Mouse (Mus musculus) heart, postnatal 0 days (tissue): ENCODE results near the gene Sept8. TPM values are rescaled to one million over a fixed set of nuclear protein-coding genes. Genes with fewer than 3 reads are reported as not detected.

ENCODE experiments used
- ATAC-seq: fragments of 200-750 bp; cut with Nextera tagmentation; 2 replicates; pipeline ENCODE4 v1.8.0; 2017; ENCODE audit warnings: low read depth, moderate number of reproducible peaks, moderate library complexity; ENCODE audit not compliant: insufficient read depth
- DNase-seq: peaks from one replicate; pipeline ENCODE4 v3.0.0-alpha.2; 2016; ENCODE audit warnings: low spot score
- H3K27ac ChIP-seq: fragments of 300-500 bp; sonication (generic); 2 replicates; pipeline ENCODE4 v1.5.1; 2014; ENCODE audit warnings: low read depth, mild to moderate bottlenecking
- H3K27me3 ChIP-seq: fragments of 300-500 bp; sonication (generic); 2 replicates; pipeline ENCODE4 v1.6.1; 2014; ENCODE audit warnings: low read length, mixed read lengths; ENCODE audit not compliant: control insufficient read depth, insufficient read depth
- H3K36me3 ChIP-seq: fragments of 300-500 bp; sonication (generic); replicated peaks from 2 replicates; pipeline ENCODE4 v1.6.1; 2014; ENCODE audit warnings: low read length, mixed read lengths; ENCODE audit not compliant: control insufficient read depth, insufficient read depth
- H3K4me1 ChIP-seq: fragments of 300-500 bp; sonication (generic); 2 replicates; pipeline ENCODE4 v1.6.1; 2014; ENCODE audit warnings: antibody characterized with exemption; ENCODE audit not compliant: control insufficient read depth, insufficient read depth
- H3K4me2 ChIP-seq: fragments of 300-500 bp; sonication (generic); 2 replicates; pipeline ENCODE4 v1.6.1; 2014; ENCODE audit warnings: low read depth, mild to moderate bottlenecking, low read length, moderate library complexity
- H3K4me3 ChIP-seq: fragments of 300-500 bp; sonication (generic); 2 replicates; pipeline ENCODE4 v1.5.1; 2014; ENCODE audit warnings: low read depth, low read length
- H3K9ac ChIP-seq: fragments of 300-500 bp; sonication (generic); replicated peaks from 2 replicates; pipeline ENCODE4 v1.6.1; 2014; ENCODE audit warnings: low read depth, low read length, mixed read lengths
- H3K9me3 ChIP-seq: fragments of 300-500 bp; sonication (generic); replicated peaks from 2 replicates; pipeline ENCODE4 v1.6.1; 2016; ENCODE audit warnings: low read length; ENCODE audit not compliant: control insufficient read depth
- CTCF ChIP-seq: IDR thresholded peaks from 2 replicates; pipeline ENCODE4 v1.5.1; 2016; ENCODE audit warnings: antibody characterized with exemption, control low read depth, low read depth
- EP300 ChIP-seq: IDR thresholded peaks from 2 replicates; pipeline ENCODE4 v1.6.1; 2016; ENCODE audit warnings: antibody characterized with exemption, low read depth
- WGBS: fragments of 180-500 bp; shearing (Covaris S2); extraction: QIAGEN DNeasy Blood & Tissue Kit; methylation state at CpG from one replicate; pipeline ENCODE4 v1.1.7; 2014; 5-methylcytosine and 5-hydroxymethylcytosine counted together
- polyA plus RNA-seq: library from polyadenylated mRNA; unstranded; fragments of >200 nt; fragmentation: Nextera tagmentation; extraction: Ambion mirVana; gene quantifications from 2 replicates; pipeline ENCODE4 v1.2.1, GENCODE M21; 2015
- total RNA-seq: library from RNA; depleted of rRNA; stranded (reverse); fragments of >200 nt; gene quantifications from 2 replicates; pipeline ENCODE4 v1.2.3, GENCODE M21; 2014; ENCODE audit warnings: low replicate concordance

Sept8 gene
- total and polyA plus RNA-seq, 2 experiments from 2014 or later: 11.5 to 47.1 TPM

DNA sequence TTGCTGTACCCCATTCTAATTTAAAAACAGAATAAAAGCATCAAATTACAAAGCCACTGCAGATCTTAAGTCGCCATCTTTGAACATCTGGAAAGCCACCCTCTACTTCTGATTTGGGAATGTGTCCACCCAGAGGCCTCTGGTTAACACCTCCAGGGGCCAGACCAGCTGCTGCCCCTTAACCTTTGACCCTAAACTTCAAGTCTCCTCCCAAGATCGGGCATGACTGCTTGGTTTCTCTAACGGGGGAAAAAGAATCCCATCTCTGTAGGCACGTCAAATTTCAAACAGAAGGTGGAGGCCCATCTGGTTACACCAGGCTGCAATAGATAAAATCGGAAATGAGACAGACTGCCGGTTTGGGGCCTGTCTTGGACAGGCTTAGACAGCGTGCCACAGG lies 41.2 kb upstream of the Sept8 start:
- Histone ChIP-seq H3K4me3 (no peak overlapping the region; the same call in 1 of the 2 replicates), H3K9me3 (no peaks in the 10 kb centered on the region), H3K4me2 (no peak overlapping the region), H3K9ac (no peak overlapping the region), H3K27me3 (peaks cover 59% of the 10 kb centered on the region), H3K4me1 (0 out of 2 replicates have a peak, but pooled peaks cover 10% of the 10 kb centered on the region), H3K36me3 (no peaks in the 10 kb centered on the region), H3K27ac (no peak overlapping the region)
- no peak for TF ChIP-seq CTCF
- no peak for TF ChIP-seq EP300
- DNase-seq: no peak
- 79% methylated on average over 7 of the region's 7 CpGs for WGBS
- no peak for ATAC-seq

DNA sequence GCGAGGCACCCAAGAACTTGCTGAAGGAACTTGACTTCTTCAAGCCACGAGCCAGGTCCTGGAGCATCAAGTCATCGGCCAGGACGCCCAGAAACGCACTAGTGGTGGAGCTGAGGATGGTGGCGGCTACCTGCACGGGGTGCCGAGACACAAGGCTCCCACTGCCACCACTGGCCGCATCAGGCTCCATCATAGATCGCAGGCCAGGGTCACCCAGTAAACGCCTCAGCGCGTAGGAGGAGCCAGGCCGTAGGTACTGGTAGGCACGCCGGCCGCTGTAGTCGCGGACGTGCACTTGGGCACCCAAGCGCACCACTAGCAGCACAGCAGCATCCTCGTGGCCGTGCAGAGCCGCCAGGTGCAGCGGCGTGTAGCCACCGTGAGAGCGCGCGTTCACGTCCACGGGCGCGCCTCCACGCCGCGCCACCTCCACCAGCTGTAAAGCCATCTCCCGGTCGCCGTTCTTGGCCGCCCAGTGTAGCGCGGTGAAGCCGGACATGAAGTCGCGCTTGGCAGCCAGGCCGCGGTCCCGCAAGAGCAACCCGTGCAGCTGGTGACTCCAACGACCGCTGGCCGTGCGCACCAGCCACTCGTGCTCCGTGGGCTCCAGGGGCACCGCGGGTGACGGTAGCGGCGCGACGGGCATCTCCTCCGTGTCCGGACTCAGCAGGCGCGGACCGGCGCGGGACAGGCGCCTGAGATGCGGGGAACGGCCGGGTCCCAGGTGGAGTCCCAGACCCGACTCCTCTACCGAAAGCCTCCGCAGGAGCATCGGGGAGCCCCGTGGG lies 40.5 kb upstream of the Sept8 start:
- Histone ChIP-seq H3K27me3 (peaks cover 54% of the 10 kb centered on the region), H3K4me3 (peak overlapping the region; percentile 58), H3K36me3 (no peaks in the 10 kb centered on the region), H3K9ac (peak overlapping the region; percentile 38; the same call in 1 of the 2 replicates), H3K4me2 (peak overlapping the region; percentile 89), H3K4me1 (0 out of 2 replicates have a peak, but pooled peaks cover 10% of the 10 kb centered on the region), H3K27ac (no peak overlapping the region), H3K9me3 (no peaks in the 10 kb centered on the region)
- DNase-seq (no peak), ATAC-seq (peak; percentile 27; the same call in 1 of the 2 replicates)
- TF ChIP-seq EP300 (no peak), CTCF (no peak)
- 7% methylated on average over 79 of the region's 79 CpGs for WGBS

DNA sequence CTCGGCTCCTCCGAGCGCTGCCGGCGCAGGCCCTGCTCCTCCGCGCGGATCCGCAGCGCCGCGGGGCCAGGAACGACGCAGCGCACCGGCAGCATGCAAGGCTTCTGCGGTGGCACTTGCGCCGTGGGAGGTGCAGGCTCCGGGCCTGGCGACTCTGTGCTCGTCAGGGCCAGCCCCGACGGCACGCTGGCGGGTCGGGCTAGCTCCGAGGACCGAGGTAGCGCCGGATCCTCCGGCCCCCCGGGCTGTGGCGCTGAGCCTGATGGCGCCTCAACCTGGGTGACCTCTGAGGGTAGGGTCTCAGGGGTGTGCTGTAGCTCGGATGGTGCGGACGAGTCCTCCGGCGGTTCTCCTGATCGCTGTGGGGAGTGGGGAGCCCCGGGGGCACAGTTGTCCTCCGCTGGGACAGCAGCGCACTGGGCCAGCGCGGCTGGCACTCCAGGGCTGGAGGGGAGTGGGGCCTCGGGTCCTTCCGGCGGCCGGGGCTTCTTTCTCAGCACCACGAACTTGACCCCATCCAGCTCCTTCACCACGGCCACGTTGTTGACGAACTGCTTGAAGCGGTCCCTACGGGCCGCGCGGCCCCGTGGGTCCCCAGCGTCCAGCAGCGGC lies 39.8 kb upstream of the Sept8 start:
- DNase-seq (no peak), ATAC-seq (0 out of 2 replicates have a peak, but pooled peaks have one; percentile 17)
- Histone ChIP-seq H3K9me3 (no peaks in the 10 kb centered on the region), H3K36me3 (no peaks in the 10 kb centered on the region), H3K27me3 (peaks cover 50% of the 10 kb centered on the region), H3K4me3 (peak overlapping the region; percentile 58), H3K9ac (peak overlapping the region; percentile 38), H3K4me1 (0 out of 2 replicates have a peak, but pooled peaks cover 10% of the 10 kb centered on the region), H3K4me2 (peak overlapping the region; percentile 89), H3K27ac (no peak overlapping the region)
- 1% methylated on average over 62 of the region's 62 CpGs for WGBS
- TF ChIP-seq CTCF (no peak), EP300 (no peak)

DNA sequence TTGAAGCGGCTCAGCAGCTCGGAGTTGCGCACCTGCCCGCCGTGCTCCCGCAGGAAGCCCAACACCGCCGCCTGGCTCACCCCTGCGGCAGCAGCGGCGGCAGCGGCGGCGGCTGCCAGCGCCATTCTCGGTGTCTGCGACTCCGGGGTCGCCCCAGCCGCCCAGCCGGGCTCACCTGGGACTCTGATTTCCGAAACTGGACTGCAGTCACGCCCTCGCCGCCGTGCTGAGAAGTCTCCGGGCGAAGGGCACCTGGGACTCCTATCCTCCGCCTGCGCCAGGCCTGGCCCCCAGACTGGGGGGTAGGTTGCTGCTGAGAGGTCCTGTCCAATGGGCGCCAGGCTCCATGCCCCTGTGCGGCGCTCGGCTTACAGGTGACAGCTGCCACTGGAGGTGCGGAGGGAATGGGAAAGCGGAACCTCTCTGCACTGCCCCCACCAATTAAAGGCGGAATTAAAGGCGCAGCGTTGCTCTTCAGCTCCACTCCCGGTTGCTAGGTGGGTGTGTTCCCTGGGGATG lies 39.2 kb upstream of the Sept8 start, which contains the start of the genes Gm9945 and Sowaha:
Gene Gm9945, plus strand, starts transcription at position 384 of the 519 bp plus-strand sequence.
Gene Sowaha, minus strand, starts transcription at position 492 of the 519 bp plus-strand sequence.
- Histone ChIP-seq H3K4me1 (0 out of 2 replicates have a peak, but pooled peaks cover 10% of the 10 kb centered on the region), H3K9ac (peak within 1 kb of the TSS; percentile 38), H3K4me2 (peak within 1 kb of the TSS; percentile 89), H3K27ac (no peak within 1 kb of the TSS), H3K4me3 (peak within 1 kb of the TSS; percentile 58), H3K36me3 (no peaks in the 10 kb centered on the region), H3K27me3 (peaks cover 46% of the 10 kb centered on the region), H3K9me3 (no peaks in the 10 kb centered on the region)
- ATAC-seq (no peak), DNase-seq (no peak)
- WGBS: 5% methylated on average over 38 of the region's 40 CpGs
- TF ChIP-seq CTCF (no peak), EP300 (no peak)

- Histone ChIP-seq H3K27me3 (peaks cover 42% of the 10 kb centered on the region), H3K9me3 (no peaks in the 10 kb centered on the region), H3K4me1 (0 out of 2 replicates have a peak, but pooled peaks cover 10% of the 10 kb centered on the region), H3K4me2 (no peak overlapping the region), H3K36me3 (no peaks in the 10 kb centered on the region), H3K27ac (no peak overlapping the region), H3K9ac (no peak overlapping the region), H3K4me3 (no peak overlapping the region)
- DNase-seq (no peak), ATAC-seq (no peak)
- WGBS: 71% methylated on average over 4 of the region's 4 CpGs
- no peak for TF ChIP-seq CTCF
- TF ChIP-seq EP300: no peak
Observed at GRCm38 (mm10) chr11:53481088-53481730, 37.8 kb upstream of the Sept8 start.
